Mouse (Mus musculus): Measurements from ENCODE around the gene Ttll5.

DNA sequence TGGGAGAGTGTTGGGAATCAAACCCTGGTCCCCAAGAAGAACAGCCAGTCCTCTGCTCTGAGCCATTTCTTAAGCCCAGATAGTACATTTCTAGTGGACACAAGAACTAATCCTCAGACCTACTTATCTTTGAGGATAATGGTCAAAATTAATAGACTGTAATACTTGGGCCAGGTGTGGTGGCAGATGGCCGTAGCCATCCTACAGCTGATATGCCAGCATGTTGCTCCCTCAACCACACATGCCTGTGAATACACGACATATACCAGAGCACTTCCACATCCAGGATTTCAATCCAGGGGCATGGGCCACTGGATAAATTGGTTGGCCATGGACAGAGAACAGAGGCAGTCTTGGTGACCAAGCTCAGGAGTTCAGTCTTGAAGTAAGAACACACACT, 230.8 kb downstream of the Ttll5 start:
- TF ChIP-seq POLR2A (IDR thresholded peaks at IDR 0.05; ENCODE audit: borderline replicate concordance, insufficient read depth, low read length) (no peak), CTCF (IDR thresholded peaks at IDR 0.05; ENCODE audit: borderline replicate concordance, insufficient read depth, low read depth, low read length) (no peak)

All from cerebellum, adult 2 months (tissue).